Mouse (Mus musculus) lung, postnatal 0 days (tissue): ENCODE measurements around the gene Thsd7b.

Source experiments
- CTCF ChIP-seq: IDR thresholded peaks from 2 replicates; pipeline ENCODE4 v1.5.1; 2016; ENCODE audit warnings: antibody characterized with exemption, mild to moderate bottlenecking
- EP300 ChIP-seq: IDR thresholded peaks from 2 replicates; pipeline ENCODE4 v1.6.1; 2016; ENCODE audit warnings: antibody characterized with exemption, mild to moderate bottlenecking, control low read depth

- TF ChIP-seq CTCF = no peak
- TF ChIP-seq EP300 = no peak
These were observed 306.9 kb downstream of the Thsd7b start for GRCm38 (mm10) chr1:129579955-129580354.
